Mouse (Mus musculus) gastrocnemius, adult 8-10 months (tissue): Measurements from ENCODE around the gene 9430015G10Rik. TPM values are rescaled to one million over a fixed set of nuclear protein-coding genes. Genes with fewer than 3 reads are reported as not detected.
"Not testable (repeated sequence)": the region's sequence is repeated elsewhere in the genome, so short reads cannot be mapped to it uniquely, and the experiment has no call there.

Experiments used
- DNase-seq, 2 experiments: peaks; one replicate each; pipeline ENCODE4 v3.0.0; 2022; ENCODE audit warnings: low spot score in 2 of 2
- total RNA-seq, 4 experiments: library from RNA; stranded (reverse); gene quantifications; 2 replicates each; pipeline ENCODE4 v1.2.4; 2022

The 9430015G10Rik gene
- total RNA-seq, 4 experiments from 2014 or later = 2.1 to 4.2 (median 2.4) TPM

- DNase-seq = no peak
Observed at GRCm38 (mm10) chr4:156097770-156098366, 11.9 kb upstream of the 9430015G10Rik start.

GRCm38 (mm10) chr4:156099427-156099826 lies 10.4 kb upstream of the 9430015G10Rik start:
- DNase-seq = no peak

- no peak for DNase-seq
Observed at GRCm38 (mm10) chr4:156100501-156100900, 9.3 kb upstream of the 9430015G10Rik start.

GRCm38 (mm10) chr4:156101481-156101903 lies 8.3 kb upstream of the 9430015G10Rik start:
- no peak for DNase-seq

GRCm38 (mm10) chr4:156103342-156103741 lies 6.4 kb upstream of the 9430015G10Rik start:
- no peak for DNase-seq

- DNase-seq = no peak
Observed at GRCm38 (mm10) chr4:156108606-156109546, 906 bp upstream of the 9430015G10Rik start.

GRCm38 (mm10) chr4:156124077-156124476 lies 14.3 kb downstream of the 9430015G10Rik start:
- DNase-seq = no peak

- no peak for DNase-seq
Observed at GRCm38 (mm10) chr4:156125393-156125792, 15.6 kb downstream of the 9430015G10Rik start.

- no peak for DNase-seq
Observed at GRCm38 (mm10) chr4:156126841-156127240, 17.1 kb downstream of the 9430015G10Rik start.

GRCm38 (mm10) chr4:156128746-156129145 lies 19.0 kb downstream of the 9430015G10Rik start:
- no peak for DNase-seq

- no peak for DNase-seq
Observed at GRCm38 (mm10) chr4:156130436-156130835, 20.7 kb downstream of the 9430015G10Rik start, which contains the start of gene Rnf223. Gene Rnf223 (plus strand): TSS chr4:156130513.

- no peak for DNase-seq
Observed at GRCm38 (mm10) chr4:156130940-156131339, 21.2 kb downstream of the 9430015G10Rik start.

- no peak for DNase-seq
Observed at GRCm38 (mm10) chr4:156133334-156133733, 23.6 kb downstream of the 9430015G10Rik start.

- DNase-seq = no peak
Observed at GRCm38 (mm10) chr4:156133943-156134605, 24.3 kb downstream of the 9430015G10Rik start.

- DNase-seq = no peak
Observed at GRCm38 (mm10) chr4:156135112-156135511, 25.3 kb downstream of the 9430015G10Rik start.

GRCm38 (mm10) chr4:156135801-156136200 lies 26.0 kb downstream of the 9430015G10Rik start:
- DNase-seq = no peak

- DNase-seq = no peak
Observed at GRCm38 (mm10) chr4:156136285-156137100, 26.7 kb downstream of the 9430015G10Rik start.

- not testable (repeated sequence) for DNase-seq
Observed at GRCm38 (mm10) chr4:156150887-156151286, 41.1 kb downstream of the 9430015G10Rik start.

GRCm38 (mm10) chr4:156154771-156155170 lies 45.0 kb downstream of the 9430015G10Rik start:
- DNase-seq = no peak

- DNase-seq = no peak
Observed at GRCm38 (mm10) chr4:156166477-156166876, 56.7 kb downstream of the 9430015G10Rik start.

GRCm38 (mm10) chr4:156168611-156169010 lies 58.8 kb downstream of the 9430015G10Rik start:
- no peak for DNase-seq
